Mouse (Mus musculus) embryonic facial prominence, embryonic 11.5 days (tissue): ENCODE data around the gene Olfr67. TPM values are rescaled to one million over a fixed set of nuclear protein-coding genes. Genes with fewer than 3 reads are reported as not detected.
A peak's percentile ranks its signal among the peaks of the same experiment; 100 is the strongest.
"Not testable (repeated sequence)": the region's sequence is repeated elsewhere in the genome, so short reads cannot be mapped to it uniquely, and the experiment has no call there.

ENCODE experiments used
- ATAC-seq: fragments of 200-750 bp; cut with Nextera tagmentation; replicated peaks from 2 replicates; pipeline ENCODE4 v1.8.0; 2017; ENCODE audit warnings: low read depth; ENCODE audit not compliant: insufficient number of reproducible peaks, low FRiP score, low TSS enrichment
- DNase-seq: peaks from one replicate; pipeline ENCODE4 v3.0.0-alpha.2; 2015; ENCODE audit warnings: low spot score
- H3K27ac ChIP-seq: fragments of 300-500 bp; sonication (generic); replicated peaks from 2 replicates; pipeline ENCODE4 v1.5.1; 2014; ENCODE audit warnings: mild to moderate bottlenecking, low read depth, low read length, control low read depth
- H3K27me3 ChIP-seq: fragments of 300-500 bp; sonication (generic); 2 replicates; pipeline ENCODE4 v1.6.1; 2014; ENCODE audit warnings: mild to moderate bottlenecking, low read length, moderate library complexity, mixed read lengths; ENCODE audit not compliant: control insufficient read depth, insufficient read depth
- H3K36me3 ChIP-seq: fragments of 300-500 bp; sonication (generic); replicated peaks from 2 replicates; pipeline ENCODE4 v1.6.1; 2014; ENCODE audit warnings: low read depth, mild to moderate bottlenecking, low read length, moderate library complexity, mixed read lengths; ENCODE audit not compliant: control insufficient read depth, insufficient read depth
- H3K4me1 ChIP-seq: fragments of 300-500 bp; sonication (generic); 2 replicates; pipeline ENCODE4 v1.6.1; 2014; ENCODE audit warnings: low read length, mixed read lengths; ENCODE audit not compliant: control insufficient read depth, insufficient read depth
- H3K4me2 ChIP-seq: fragments of 300-500 bp; sonication (generic); 2 replicates; pipeline ENCODE4 v1.6.1; 2014; ENCODE audit warnings: low read depth, mild to moderate bottlenecking, control low read depth, low read length, moderate library complexity
- H3K4me3 ChIP-seq: fragments of 300-500 bp; sonication (generic); 2 replicates; pipeline ENCODE4 v1.5.1; 2014; ENCODE audit warnings: low read depth, low read length, control low read depth
- H3K9ac ChIP-seq: fragments of 300-500 bp; sonication (generic); replicated peaks from 2 replicates; pipeline ENCODE4 v1.6.1; 2014; ENCODE audit warnings: mild to moderate bottlenecking, control low read depth, low read length
- H3K9me3 ChIP-seq: fragments of 300-500 bp; sonication (generic); replicated peaks from 2 replicates; pipeline ENCODE4 v1.6.1; 2016; ENCODE audit warnings: mild to moderate bottlenecking, low read length, inconsistent platforms, mixed read lengths; ENCODE audit not compliant: control insufficient read depth
- WGBS: fragments of 180-500 bp; shearing (Covaris S2); extraction: QIAGEN DNeasy Blood & Tissue Kit; methylation state at CpG from one replicate; pipeline ENCODE4 v1.1.7; 2014; 5-methylcytosine and 5-hydroxymethylcytosine counted together
- polyA plus RNA-seq: library from polyadenylated mRNA; unstranded; fragments of >200 nt; fragmentation: Nextera tagmentation; extraction: Ambion mirVana; gene quantifications from 2 replicates; pipeline ENCODE4 v1.2.1, GENCODE M21; 2014

Olfr67 gene
- polyA plus RNA-seq, 1 experiment from 2014 or later: not detected

DNA sequence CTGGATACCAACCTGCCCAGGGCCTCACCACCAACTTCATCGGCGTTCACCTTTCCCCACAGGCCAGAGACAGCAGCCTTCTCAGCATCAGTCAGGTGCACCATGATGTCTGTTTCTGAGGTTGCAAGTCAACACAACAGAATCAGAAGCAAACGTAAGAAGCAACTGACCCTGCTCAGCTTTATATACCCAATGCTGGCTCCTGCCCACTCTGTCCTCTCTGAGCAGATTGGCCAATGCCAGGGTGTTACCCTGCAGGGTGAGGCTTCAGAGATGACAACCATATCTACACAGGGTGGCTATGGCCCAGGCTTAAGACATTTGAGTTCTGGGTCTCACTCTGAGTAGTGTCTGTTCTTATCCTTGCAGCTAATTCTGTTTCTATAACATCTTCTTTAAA, 22.1 kb upstream of the Olfr67 start, which contains the start of gene Hbb-bt:
TSS of gene Hbb-bt (minus strand) at position 231 of the 400 bp plus-strand sequence.
- Histone ChIP-seq H3K9ac (no peak within 1 kb of the TSS), H3K4me3 (no peak within 1 kb of the TSS), H3K27me3 (no peaks in the 10 kb centered on the region), H3K9me3 (no peaks in the 10 kb centered on the region), H3K4me2 (no peak within 1 kb of the TSS), H3K36me3 (no peaks in the 10 kb centered on the region), H3K4me1 (no peaks in the 10 kb centered on the region), H3K27ac (no peak within 1 kb of the TSS)
- DNase-seq (no peak), ATAC-seq (peak; percentile 56; the same call in 1 of the 2 replicates)
- 90% methylated on average over 3 of the region's 3 CpGs for WGBS

DNA sequence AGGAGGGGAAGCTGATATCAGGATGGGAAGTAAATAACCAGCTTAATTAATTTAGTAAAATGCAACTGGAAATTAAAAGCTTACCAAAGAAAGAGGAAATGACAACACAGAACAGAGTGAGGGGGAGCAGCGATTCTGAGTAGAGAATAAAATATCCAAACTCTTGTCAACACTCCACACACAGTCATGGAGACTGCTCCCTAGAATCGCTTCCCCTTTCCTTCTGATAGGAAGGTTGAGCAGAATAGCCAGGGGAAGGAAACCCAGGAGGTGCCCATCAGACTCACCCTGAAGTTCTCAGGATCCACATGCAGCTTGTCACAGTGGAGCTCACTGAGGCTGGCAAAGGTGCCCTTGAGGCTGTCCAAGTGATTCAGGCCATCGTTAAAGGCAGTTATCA, 21.5 kb upstream of the Olfr67 start:
- H3K9me3 ChIP-seq, ATAC-seq, H3K4me2 ChIP-seq, H3K9ac ChIP-seq, H3K27me3 ChIP-seq, H3K4me1 ChIP-seq, H3K36me3 ChIP-seq, H3K4me3 ChIP-seq, DNase-seq, H3K27ac ChIP-seq: not testable (repeated sequence)
- no CpG with 5 or more reads among the region's 3 CpGs for WGBS

DNA sequence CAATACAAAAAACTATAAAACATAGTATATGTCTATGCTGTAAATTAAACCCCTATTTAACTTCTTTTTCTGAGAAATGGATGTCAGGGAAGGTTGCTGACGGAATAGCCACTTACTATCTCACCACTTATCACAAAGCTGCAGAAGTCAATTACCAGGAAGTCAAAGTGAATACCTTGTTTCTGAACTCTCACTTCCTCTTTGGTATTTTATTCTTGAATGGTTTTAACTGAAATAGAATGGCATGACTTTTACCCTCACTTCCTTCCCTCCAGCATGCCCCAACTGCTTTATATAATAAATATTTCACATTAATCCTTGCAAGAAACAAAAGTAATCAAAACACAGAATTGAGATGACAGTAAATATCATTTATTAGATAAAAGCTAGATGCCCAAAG, 20.6 kb upstream of the Olfr67 start:
- Histone ChIP-seq H3K9ac (no peak overlapping the region), H3K4me2 (no peak overlapping the region), H3K9me3 (no peaks in the 10 kb centered on the region), H3K27me3 (no peaks in the 10 kb centered on the region), H3K27ac (no peak overlapping the region), H3K4me1 (no peaks in the 10 kb centered on the region), H3K4me3 (no peak overlapping the region), H3K36me3 (no peaks in the 10 kb centered on the region)
- 69% methylated on average over 1 of the region's 1 CpGs for WGBS
- no peak for DNase-seq
- ATAC-seq: no peak

DNA sequence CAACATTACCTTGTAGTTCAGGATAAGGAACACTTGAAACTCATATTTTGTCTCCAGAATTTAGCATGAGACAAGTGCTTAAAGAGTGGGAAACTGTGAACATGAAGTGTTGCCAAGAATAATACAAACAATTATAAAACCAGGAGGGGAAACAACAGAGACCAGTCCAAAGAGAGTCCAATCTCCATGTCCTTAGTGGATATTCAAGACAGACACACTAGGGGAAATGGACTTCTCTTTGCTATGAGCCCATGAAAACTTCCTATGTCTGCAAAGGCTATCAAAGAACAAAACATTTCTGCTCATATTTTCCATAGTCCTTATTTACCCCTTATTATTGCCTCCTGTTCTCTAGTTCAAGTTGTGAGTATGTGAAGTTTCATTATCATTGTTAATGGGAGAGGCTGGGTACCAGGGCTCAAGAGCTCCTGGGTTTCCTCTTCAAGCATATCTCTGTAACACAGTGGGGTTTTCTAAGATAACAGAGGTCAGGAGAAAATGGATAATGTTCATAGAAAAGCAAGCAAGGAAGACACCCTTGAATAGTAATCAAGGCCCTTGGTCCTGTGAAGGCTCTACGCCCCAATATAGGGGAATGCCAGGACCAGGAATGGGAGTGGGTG, 19.7 kb upstream of the Olfr67 start:
- Histone ChIP-seq H3K27ac (no peak overlapping the region), H3K4me1 (no peaks in the 10 kb centered on the region), H3K9ac (no peak overlapping the region), H3K36me3 (no peaks in the 10 kb centered on the region), H3K27me3 (no peaks in the 10 kb centered on the region), H3K9me3 (no peaks in the 10 kb centered on the region), H3K4me2 (no peak overlapping the region), H3K4me3 (no peak overlapping the region)
- 76% methylated on average over 1 of the region's 1 CpGs for WGBS
- ATAC-seq: no peak
- no peak for DNase-seq

DNA sequence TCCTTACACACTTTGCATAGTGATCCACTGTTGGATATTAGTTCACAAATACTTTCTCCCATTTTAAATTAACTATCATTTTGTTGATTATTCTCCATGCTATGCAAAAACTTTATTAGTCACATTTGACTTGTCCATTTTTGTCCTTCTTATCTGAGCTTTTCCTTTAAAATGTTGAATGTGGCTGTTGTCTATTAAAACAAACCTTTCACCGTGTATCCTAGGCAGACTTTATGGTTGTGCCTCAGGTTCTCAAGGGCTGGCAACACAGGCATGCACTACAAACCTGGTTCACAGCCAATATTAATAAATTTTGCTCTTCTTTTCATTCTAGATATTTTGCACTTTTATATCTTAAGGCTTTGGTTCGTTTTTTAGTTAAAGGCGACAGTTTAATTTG, 19.1 kb upstream of the Olfr67 start:
- 79% methylated on average over 3 of the region's 3 CpGs for WGBS

DNA sequence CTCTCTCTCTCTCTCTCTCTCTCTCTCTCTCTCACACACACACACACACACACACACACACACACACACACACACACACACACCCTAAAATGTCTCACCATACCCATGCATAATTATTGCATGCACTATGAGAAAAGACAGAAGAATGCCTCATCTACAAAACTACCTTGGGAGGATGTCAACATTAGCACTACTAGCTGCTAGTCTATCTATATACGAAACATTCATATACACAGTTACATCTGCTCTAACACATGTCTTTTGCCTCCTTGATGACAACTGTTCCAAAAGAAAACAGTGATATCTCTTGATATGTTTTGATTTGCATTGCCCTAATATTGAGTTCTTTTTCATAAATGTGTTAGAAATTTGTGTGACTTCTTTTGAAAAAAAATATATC, 18.7 kb upstream of the Olfr67 start:
- no peak for DNase-seq
- 73% methylated on average over 1 of the region's 1 CpGs for WGBS

More for the DNA sequence above, 19.1 kb upstream of the Olfr67 start:
- Histone ChIP-seq H3K9ac (no peak overlapping the region), H3K4me1 (no peaks in the 10 kb centered on the region), H3K4me2 (no peak overlapping the region), H3K4me3 (no peak overlapping the region), H3K27ac (no peak overlapping the region), H3K27me3 (no peaks in the 10 kb centered on the region), H3K9me3 (no peaks in the 10 kb centered on the region), H3K36me3 (no peaks in the 10 kb centered on the region)
- no peak for DNase-seq
- ATAC-seq: no peak

DNA sequence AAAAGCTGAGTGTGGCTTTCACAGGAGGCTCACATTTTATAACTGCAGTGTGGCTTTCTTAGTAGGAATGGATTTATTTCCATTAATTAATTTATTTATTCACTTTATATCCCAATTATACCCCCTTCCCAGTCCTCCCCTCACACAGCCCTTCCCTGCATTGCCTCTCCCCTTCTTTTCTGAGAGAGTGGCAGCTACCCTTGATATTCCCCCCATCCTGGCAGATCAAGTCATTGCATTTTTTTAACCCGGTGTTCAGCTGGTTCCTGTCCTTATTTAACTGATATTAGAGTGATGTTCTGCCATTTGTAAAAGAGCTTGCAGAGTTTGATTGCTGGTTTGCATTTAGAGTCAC, 18.2 kb upstream of the Olfr67 start:
- Histone ChIP-seq H3K4me2 (no peak overlapping the region), H3K4me1 (no peaks in the 10 kb centered on the region), H3K4me3 (no peak overlapping the region), H3K36me3 (no peaks in the 10 kb centered on the region), H3K9ac (no peak overlapping the region), H3K27ac (no peak overlapping the region), H3K9me3 (no peaks in the 10 kb centered on the region), H3K27me3 (no peaks in the 10 kb centered on the region)
- WGBS: 83% methylated on average over 1 of the region's 1 CpGs
- DNase-seq: no peak
- no peak for ATAC-seq

More for the DNA sequence above, 18.7 kb upstream of the Olfr67 start:
- no peak overlapping the region for H3K27ac ChIP-seq
- no peaks in the 10 kb centered on the region for H3K36me3 ChIP-seq
- H3K4me1 ChIP-seq: no peaks in the 10 kb centered on the region
- no peaks in the 10 kb centered on the region for H3K27me3 ChIP-seq
- no peaks in the 10 kb centered on the region for H3K9me3 ChIP-seq
- no peak for ATAC-seq
- H3K9ac ChIP-seq: no peak overlapping the region
- H3K4me2 ChIP-seq: no peak overlapping the region
- H3K4me3 ChIP-seq: no peak overlapping the region

DNA sequence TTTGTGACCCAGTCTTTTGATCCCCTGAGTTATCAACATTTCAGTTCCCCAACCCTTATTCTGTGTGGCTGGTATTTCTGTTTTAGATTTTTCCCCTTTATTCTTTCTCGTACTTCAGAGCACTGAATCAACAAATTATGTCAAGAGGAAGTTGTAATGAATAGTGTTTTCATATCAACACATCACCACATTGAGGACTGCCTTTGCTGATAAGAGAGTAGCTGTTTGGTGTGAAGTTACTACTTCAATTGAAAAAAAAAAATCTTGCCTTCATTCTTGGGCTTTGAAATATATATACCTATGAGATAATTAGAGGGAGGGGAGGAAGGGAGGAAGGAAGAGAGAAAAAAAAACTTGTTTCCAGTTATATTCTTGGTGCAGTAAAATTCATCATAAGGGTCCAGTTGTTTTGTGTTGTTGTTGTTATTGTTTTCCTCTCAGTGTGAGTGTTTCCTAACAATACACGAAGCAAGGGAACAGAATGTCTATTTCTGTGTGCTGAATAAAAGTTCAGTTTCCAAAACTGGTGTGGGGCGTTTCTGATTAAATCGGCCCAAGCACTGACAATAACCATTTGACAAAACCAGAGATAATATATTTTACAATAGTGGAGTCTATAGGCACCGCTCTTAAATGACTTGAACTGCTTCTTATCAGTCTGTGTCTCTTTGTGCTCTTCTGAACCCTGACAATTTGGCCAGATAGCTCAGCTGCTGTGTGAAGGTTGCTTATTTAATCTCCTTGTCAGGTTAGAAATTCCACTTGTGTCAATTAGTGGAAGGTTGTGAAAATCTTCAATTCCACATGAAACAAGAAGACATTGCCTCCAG, 17.6 kb upstream of the Olfr67 start:
- Histone ChIP-seq H3K4me3 (no peak overlapping the region), H3K4me1 (no peaks in the 10 kb centered on the region), H3K27ac (no peak overlapping the region), H3K9ac (no peak overlapping the region), H3K4me2 (no peak overlapping the region), H3K27me3 (no peaks in the 10 kb centered on the region), H3K9me3 (no peaks in the 10 kb centered on the region), H3K36me3 (no peaks in the 10 kb centered on the region)
- WGBS: 67% methylated on average over 5 of the region's 5 CpGs
- ATAC-seq (no peak), DNase-seq (no peak)
